Mouse (Mus musculus): ENCODE measurements around the gene Cngb1. TPM values are rescaled to one million over a fixed set of nuclear protein-coding genes. Genes with fewer than 3 reads are reported as not detected.

Cngb1 gene
- total and polyA plus RNA-seq, 3 experiments = 0.03 TPM; not detected in 2

- H3K27ac ChIP-seq (ENCODE audit: control insufficient read depth, low read depth, low read length) = no peak overlapping the region
- no peaks in the 10 kb centered on the region for H3K4me1 ChIP-seq (ENCODE audit: control insufficient read depth in 1 of 2, insufficient read depth in 2 of 2, low read length in 2 of 2)
- H3K79me2 ChIP-seq (ENCODE audit: control insufficient read depth, insufficient read depth, low read length, poor library complexity) = no peaks in the 10 kb centered on the region
- DNase-seq (ENCODE audit: low read depth, low spot score) = no peak
- H3K4me3 ChIP-seq (ENCODE audit: control insufficient read depth in 1 of 2, insufficient read depth in 1 of 2, low read depth in 2 of 2, low read length in 2 of 2) = no peak overlapping the region
- peaks cover 2 to 3% of the 10 kb centered on the region in 2 experiments; a peak in 3 of 4 replicates for H3K27me3 ChIP-seq (ENCODE audit: control insufficient read depth in 1 of 2, insufficient read depth in 2 of 2, low read length in 2 of 2)
- TF ChIP-seq TAL1 (IDR thresholded peaks at IDR 0.05; ENCODE audit: low read length) (no peak), NELFE (IDR thresholded peaks at IDR 0.05; ENCODE audit: low read depth, low read length) (no peak), ZKSCAN1 (IDR thresholded peaks at IDR 0.05; ENCODE audit: low read depth, low read length) (no peak), ELF1 (IDR thresholded peaks at IDR 0.05; ENCODE audit: low read depth, low read length) (no peak), KAT2A (conservative IDR thresholded peaks at IDR 0.05; ENCODE audit: low read depth, low read length) (no peak), ZNF384 (IDR thresholded peaks at IDR 0.05; ENCODE audit: low read depth, low read length) (no peak), MXI1 (IDR thresholded peaks at IDR 0.05; ENCODE audit: low read depth, low read length) (no peak), POLR2AphosphoS2 (IDR thresholded peaks at IDR 0.05; ENCODE audit: low read length) (no peak), RAD21 (IDR thresholded peaks at IDR 0.05; ENCODE audit: low read depth, low read length) (no peak)
- H3K9ac ChIP-seq (ENCODE audit: control insufficient read depth, low read depth, low read length, poor library complexity, severe bottlenecking) = no peak overlapping the region
- no peaks in the 10 kb centered on the region for H3K9me3 ChIP-seq (replicated peaks; ENCODE audit: insufficient read depth, low read length)
- H3K36me3 ChIP-seq (ENCODE audit: control insufficient read depth in 1 of 2, insufficient read depth in 2 of 2, low read length in 2 of 2) = no peaks in the 10 kb centered on the region
Observed at GRCm38 (mm10) chr8:95203326-95204038, 102.9 kb downstream of the Cngb1 start.

GRCm38 (mm10) chr8:95202649-95203275, 103.6 kb downstream of the Cngb1 start, which contains the start of gene Kifc3:
TSS of gene Kifc3 (minus strand) at chr8:95202812.
- Histone ChIP-seq H3K27ac (ENCODE audit: control insufficient read depth, low read depth, low read length) (no peak within 1 kb of the TSS), H3K9ac (ENCODE audit: control insufficient read depth, low read depth, low read length, poor library complexity, severe bottlenecking) (no peak within 1 kb of the TSS)

More at GRCm38 (mm10) chr8:95202649-95203275, 103.6 kb downstream of the Cngb1 start, which contains the start of gene Kifc3:
- DNase-seq (ENCODE audit: low read depth, low spot score) = no peak
- Histone ChIP-seq H3K4me3 (ENCODE audit: control insufficient read depth in 1 of 2, insufficient read depth in 1 of 2, low read depth in 2 of 2, low read length in 2 of 2) (no peak within 1 kb of the TSS), H3K9me3 (replicated peaks; ENCODE audit: insufficient read depth, low read length) (no peaks in the 10 kb centered on the region), H3K27me3 (ENCODE audit: control insufficient read depth in 1 of 2, insufficient read depth in 2 of 2, low read length in 2 of 2) (peaks cover 2 to 5% of the 10 kb centered on the region in 2 experiments; a peak in 3 of 4 replicates), H3K4me1 (ENCODE audit: control insufficient read depth in 1 of 2, insufficient read depth in 2 of 2, low read length in 2 of 2) (no peaks in the 10 kb centered on the region), H3K79me2 (ENCODE audit: control insufficient read depth, insufficient read depth, low read length, poor library complexity) (no peaks in the 10 kb centered on the region), H3K36me3 (ENCODE audit: control insufficient read depth in 1 of 2, insufficient read depth in 2 of 2, low read length in 2 of 2) (no peaks in the 10 kb centered on the region)
- no peak for TF ChIP-seq CHD1 (IDR thresholded peaks at IDR 0.05; ENCODE audit: low read depth, low read length)
- TF ChIP-seq E2F4 (IDR thresholded peaks at IDR 0.05; ENCODE audit: borderline replicate concordance, low read depth, low read length) = no peak
- TF ChIP-seq TCF12 (IDR thresholded peaks at IDR 0.05; ENCODE audit: low read depth, low read length) = no peak
- TF ChIP-seq JUND (IDR thresholded peaks at IDR 0.05; ENCODE audit: low read depth, low read length) = no peak
- no peak for TF ChIP-seq SMC3 (IDR thresholded peaks at IDR 0.05; ENCODE audit: low read depth, low read length)
- no peak for TF ChIP-seq SIN3A (IDR thresholded peaks at IDR 0.05; ENCODE audit: low read length)
- no peak for TF ChIP-seq MYC (IDR thresholded peaks at IDR 0.05; ENCODE audit: low read depth, low read length)
- no peak for TF ChIP-seq ZKSCAN1 (IDR thresholded peaks at IDR 0.05; ENCODE audit: low read depth, low read length)
- no peak for TF ChIP-seq MAX (IDR thresholded peaks at IDR 0.05; ENCODE audit: low read length)
- TF ChIP-seq USF2 (IDR thresholded peaks at IDR 0.05; ENCODE audit: borderline replicate concordance in 1 of 2, insufficient read depth in 1 of 2, low read depth in 1 of 2, low read length in 2 of 2) = no peak
- no peak for TF ChIP-seq UBTF (IDR thresholded peaks at IDR 0.05; ENCODE audit: borderline replicate concordance, insufficient read depth, low read depth, low read length)
- TF ChIP-seq NELFE (IDR thresholded peaks at IDR 0.05; ENCODE audit: low read depth, low read length) = no peak
- no peak for TF ChIP-seq CHD2 (IDR thresholded peaks at IDR 0.05; ENCODE audit: low read length)
- no peak for TF ChIP-seq MXI1 (IDR thresholded peaks at IDR 0.05; ENCODE audit: low read depth, low read length)
- TF ChIP-seq EP300 (IDR thresholded peaks at IDR 0.05; ENCODE audit: low read depth in 1 of 2, low read length in 2 of 2) = no peak
- TF ChIP-seq ELF1 (IDR thresholded peaks at IDR 0.05; ENCODE audit: low read depth, low read length) = no peak
- no peak for TF ChIP-seq MAFK (IDR thresholded peaks at IDR 0.05; ENCODE audit: borderline replicate concordance, low read depth, low read length)
- TF ChIP-seq MAZ (IDR thresholded peaks at IDR 0.05; ENCODE audit: low read depth, low read length) = no peak
